Comparison of ENCODE assay signal across 18 mouse cellular contexts in genomic region chr9:22123069-22123609, GRCm38 (mm10). TPM values are rescaled to one million over a fixed set of nuclear protein-coding genes. Genes with fewer than 3 reads are reported as not detected.
DNase-seq lines count a peak whose midpoint lies in the region; ATAC-seq and TF ChIP-seq lines count a peak whose summit lies in the region.
"Had no signal": no experiment of that assay in that cellular context is flagged by ENCODE, and none has a peak within 500 bp of the region (broad histone marks: within the 10 kb centered on the region; RNA-seq: fewer than 3 reads in every experiment).

No protein-coding gene starts in this region.

- DNase-seq in liver, postnatal 0 days: peak; percentile 42
- DNase-seq in spleen, adult 2 months (ENCODE audit: low read depth in 1 of 2, low spot score in 2 of 2): peak; percentile 66
- no peak for DNase-seq in layer of hippocampus, adult 11-12 months (ENCODE audit: low spot score)
- no peak for DNase-seq in urinary bladder, postnatal 10 days (ENCODE audit: low spot score)
- no peak for DNase-seq in forebrain, embryonic 10.5 days (ENCODE audit: extremely low spot score, low spot score)
- DNase-seq in cerebellum, postnatal 4 days (ENCODE audit: low spot score in 2 of 2): no peak
- DNase-seq: cerebellum, adult 2 months; embryo, embryonic 11 days; gastrocnemius, adult 2 months; heart, postnatal 4 days; kidney, adult 11 months; kidney, postnatal 4 days; lung, adult 18-20 months; thymus, adult 18-20 months had no signal

- H3K27ac ChIP-seq in liver, postnatal 0 days (ENCODE audit: low read depth): peak overlapping the region; percentile 91
- peak overlapping the region; percentile 93 for H3K27ac ChIP-seq in spleen, adult 2 months (ENCODE audit: insufficient read depth, low read length)
- no peak overlapping the region for H3K27ac ChIP-seq in forebrain, embryonic 10.5 days
- H3K27ac ChIP-seq: gastrocnemius, adult 2 months; midbrain, embryonic 10.5 days had no signal

- H3K27me3 ChIP-seq in liver, postnatal 0 days (ENCODE audit: insufficient read depth, low read length): no peaks in the 10 kb centered on the region
- H3K27me3 ChIP-seq in spleen, adult 2 months (ENCODE audit: control insufficient read depth, insufficient read depth, low read length): no peaks in the 10 kb centered on the region
- no peaks in the 10 kb centered on the region for H3K27me3 ChIP-seq in forebrain, embryonic 10.5 days (ENCODE audit: poor library complexity, severe bottlenecking)

- no peak overlapping the region for H3K4me3 ChIP-seq in liver, postnatal 0 days (ENCODE audit: low read depth, low read length)
- no peak overlapping the region for H3K4me3 ChIP-seq in spleen, adult 2 months (ENCODE audit: extremely low read depth, insufficient read depth, insufficient read length)
- H3K4me3 ChIP-seq in forebrain, embryonic 10.5 days: no peak overlapping the region
- H3K4me3 ChIP-seq: gastrocnemius, adult 2 months; midbrain, embryonic 10.5 days had no signal

- 59% methylated on average over 7 of the region's 7 CpGs for WGBS in liver, postnatal 0 days (ENCODE audit: insufficient replicate concordance)
- WGBS in spleen, adult 2 months: 23% methylated on average over 7 of the region's 7 CpGs
- 87% methylated on average over 7 of the region's 7 CpGs for WGBS in forebrain, embryonic 10.5 days

- TF ChIP-seq POLR2A in spleen, adult 2 months (IDR thresholded peaks at IDR 0.05; ENCODE audit: low read depth, low read length): 0 out of 2 replicates have a peak, but pooled peaks have one; percentile 1

- peaks cover 15% of the 10 kb centered on the region for H3K36me3 ChIP-seq in liver, postnatal 0 days (replicated peaks; ENCODE audit: insufficient read depth, low read length)
- peaks cover 10% of the 10 kb centered on the region for H3K36me3 ChIP-seq in spleen, adult 2 months (ENCODE audit: control insufficient read depth, insufficient read depth, low read length)
- H3K36me3 ChIP-seq in forebrain, embryonic 10.5 days (replicated peaks): no peaks in the 10 kb centered on the region
- H3K36me3 ChIP-seq: midbrain, embryonic 10.5 days had no signal

- H3K4me2 ChIP-seq in liver, postnatal 0 days (ENCODE audit: low read depth, low read length): no peak overlapping the region
- H3K4me2 ChIP-seq: heart, embryonic 11.5 days had no signal

- no peak for TF ChIP-seq CTCF in liver, postnatal 0 days (IDR thresholded peaks at IDR 0.05; ENCODE audit: low read depth)
- TF ChIP-seq CTCF in spleen, adult 2 months (IDR thresholded peaks at IDR 0.05; ENCODE audit: extremely low read depth, insufficient read depth, insufficient read length, insufficient replicate concordance): no peak

- peak; percentile 85 for TF ChIP-seq EP300 in liver, postnatal 0 days (IDR thresholded peaks at IDR 0.05; ENCODE audit: low read depth)

- H3K4me1 ChIP-seq in liver, postnatal 0 days (ENCODE audit: insufficient read depth): peaks cover 45% of the 10 kb centered on the region
- H3K4me1 ChIP-seq in spleen, adult 2 months (ENCODE audit: control insufficient read depth, insufficient read depth, insufficient read length): peaks cover 37% of the 10 kb centered on the region; the same call in 1 of the 2 replicates
- H3K4me1 ChIP-seq in forebrain, embryonic 10.5 days: no peaks in the 10 kb centered on the region

- peak; percentile 54 for ATAC-seq in CD4-positive, CD25-positive, alpha-beta regulatory T cell, adult 4 months
- peak; percentile 32 for ATAC-seq in activated CD4-positive, CD25-positive, alpha-beta regulatory T cell, adult 4 months
- peak; percentile 54 for ATAC-seq in liver, postnatal 0 days

- no peaks in the 10 kb centered on the region for H3K9me3 ChIP-seq in liver, postnatal 0 days (ENCODE audit: low read length)
- no peaks in the 10 kb centered on the region for H3K9me3 ChIP-seq in forebrain, embryonic 10.5 days
- H3K9me3 ChIP-seq: midbrain, embryonic 10.5 days had no signal

- H3K9ac ChIP-seq in liver, postnatal 0 days (replicated peaks): no peak overlapping the region; the same call in 1 of the 2 replicates

RNA-seq across cellular contexts. Expression of gene Elof1, which starts 6.2 kb away (rescaled TPM):
- polyA plus RNA-seq in CD4-positive, CD25-positive, alpha-beta regulatory T cell, adult 4 months (2017; shearing (Covaris generic)): 10 to 100 TPM; 76.4 to 95.1 TPM
- 100 to 1,000 TPM in 1 of 2 experiments, 10 to 100 TPM in 1; 96.8 to 108 TPM for polyA plus RNA-seq in activated CD4-positive, CD25-positive, alpha-beta regulatory T cell, adult 4 months (2017; shearing (Covaris generic))
- 72.7 and 75.6 TPM in 2 replicates for polyA plus RNA-seq in liver, postnatal 0 days (2015; fragmentation: Nextera tagmentation; extraction: Ambion mirVana)
- 70.2 and 89.3 TPM in 2 replicates for polyA plus RNA-seq in spleen, adult 2 months (2012; rRNA removed)
- polyA plus RNA-seq in forebrain, embryonic 10.5 days (2016; fragmentation: Nextera tagmentation; extraction: Ambion mirVana): 250 and 254 TPM in 2 replicates

RNA-seq across cellular contexts. Expression of gene Acp5, which starts 12.4 kb away (rescaled TPM):
- 100 to 1,000 TPM; 221 to 282 TPM for polyA plus RNA-seq in CD4-positive, CD25-positive, alpha-beta regulatory T cell, adult 4 months (2017; shearing (Covaris generic))
- polyA plus RNA-seq in activated CD4-positive, CD25-positive, alpha-beta regulatory T cell, adult 4 months (2017; shearing (Covaris generic)): 100 to 1,000 TPM; 208 to 219 TPM
- polyA plus RNA-seq in liver, postnatal 0 days (2015; fragmentation: Nextera tagmentation; extraction: Ambion mirVana): 102 and 108 TPM in 2 replicates
- 309 and 340 TPM in 2 replicates for polyA plus RNA-seq in spleen, adult 2 months (2012; rRNA removed)
- 19.2 and 26.1 TPM in 2 replicates for polyA plus RNA-seq in forebrain, embryonic 10.5 days (2016; fragmentation: Nextera tagmentation; extraction: Ambion mirVana)

RNA-seq across cellular contexts. Expression of gene Cnn1, which starts 24.1 kb away (rescaled TPM):
- polyA plus RNA-seq in CD4-positive, CD25-positive, alpha-beta regulatory T cell, adult 4 months (2017; shearing (Covaris generic)): under 1 TPM in 1 of 2 experiments, not detected in 1; 0.22 TPM
- not detected for polyA plus RNA-seq in activated CD4-positive, CD25-positive, alpha-beta regulatory T cell, adult 4 months (2017; shearing (Covaris generic))
- polyA plus RNA-seq in liver, postnatal 0 days (2015; fragmentation: Nextera tagmentation; extraction: Ambion mirVana): 0.33 and 0.68 TPM in 2 replicates
- polyA plus RNA-seq in spleen, adult 2 months (2012; rRNA removed): 7.2 and 8.0 TPM in 2 replicates
- polyA plus RNA-seq in forebrain, embryonic 10.5 days (2016; fragmentation: Nextera tagmentation; extraction: Ambion mirVana): 0.46 and 1.0 TPM in 2 replicates

RNA-seq across cellular contexts. Expression of gene Pigyl, which starts 33.5 kb away (rescaled TPM):
- 10 to 100 TPM; 45.4 to 48.7 TPM for polyA plus RNA-seq in CD4-positive, CD25-positive, alpha-beta regulatory T cell, adult 4 months (2017; shearing (Covaris generic))
- 10 to 100 TPM; 49.5 to 56.8 TPM for polyA plus RNA-seq in activated CD4-positive, CD25-positive, alpha-beta regulatory T cell, adult 4 months (2017; shearing (Covaris generic))
- 34.9 and 36.6 TPM in 2 replicates for polyA plus RNA-seq in liver, postnatal 0 days (2015; fragmentation: Nextera tagmentation; extraction: Ambion mirVana)
- polyA plus RNA-seq in spleen, adult 2 months (2012; rRNA removed): 23.6 and 38.6 TPM in 2 replicates
- 53.3 and 56.9 TPM in 2 replicates for polyA plus RNA-seq in forebrain, embryonic 10.5 days (2016; fragmentation: Nextera tagmentation; extraction: Ambion mirVana)

RNA-seq across cellular contexts. Expression of gene Ecsit, which starts 37.9 kb away (rescaled TPM):
- 10 to 100 TPM; 35.8 to 55.9 TPM for polyA plus RNA-seq in CD4-positive, CD25-positive, alpha-beta regulatory T cell, adult 4 months (2017; shearing (Covaris generic))
- polyA plus RNA-seq in activated CD4-positive, CD25-positive, alpha-beta regulatory T cell, adult 4 months (2017; shearing (Covaris generic)): 10 to 100 TPM; 31.0 to 31.1 TPM
- 18.1 and 18.2 TPM in 2 replicates for polyA plus RNA-seq in liver, postnatal 0 days (2015; fragmentation: Nextera tagmentation; extraction: Ambion mirVana)
- polyA plus RNA-seq in spleen, adult 2 months (2012; rRNA removed): 21.8 and 30.1 TPM in 2 replicates
- 42.0 and 43.2 TPM in 2 replicates for polyA plus RNA-seq in forebrain, embryonic 10.5 days (2016; fragmentation: Nextera tagmentation; extraction: Ambion mirVana)

Comparison
In these comparisons a context has a peak if more than half of its experiments do, and no peak if none do; other contexts are left out.
1. DNase-seq: peak in liver, postnatal 0 days (single experiment) and spleen, adult 2 months (2 of 2); none in layer of hippocampus, adult 11-12 months (single experiment), urinary bladder, postnatal 10 days (single experiment), forebrain, embryonic 10.5 days (single experiment) and cerebellum, postnatal 4 days (0 of 2).
2. Peak in every context shown above with its lines, with median percentiles within 50 percentile points of each other: ATAC-seq.